Mouse (Mus musculus): ENCODE data around the gene Sox5. TPM values are rescaled to one million over a fixed set of nuclear protein-coding genes. Genes with fewer than 3 reads are reported as not detected.
A peak's percentile ranks its signal among the peaks of the same experiment; 100 is the strongest.

Gene Sox5
- polyA plus RNA-seq, 1 experiment from 2014 or later = 25.8 TPM

DNA sequence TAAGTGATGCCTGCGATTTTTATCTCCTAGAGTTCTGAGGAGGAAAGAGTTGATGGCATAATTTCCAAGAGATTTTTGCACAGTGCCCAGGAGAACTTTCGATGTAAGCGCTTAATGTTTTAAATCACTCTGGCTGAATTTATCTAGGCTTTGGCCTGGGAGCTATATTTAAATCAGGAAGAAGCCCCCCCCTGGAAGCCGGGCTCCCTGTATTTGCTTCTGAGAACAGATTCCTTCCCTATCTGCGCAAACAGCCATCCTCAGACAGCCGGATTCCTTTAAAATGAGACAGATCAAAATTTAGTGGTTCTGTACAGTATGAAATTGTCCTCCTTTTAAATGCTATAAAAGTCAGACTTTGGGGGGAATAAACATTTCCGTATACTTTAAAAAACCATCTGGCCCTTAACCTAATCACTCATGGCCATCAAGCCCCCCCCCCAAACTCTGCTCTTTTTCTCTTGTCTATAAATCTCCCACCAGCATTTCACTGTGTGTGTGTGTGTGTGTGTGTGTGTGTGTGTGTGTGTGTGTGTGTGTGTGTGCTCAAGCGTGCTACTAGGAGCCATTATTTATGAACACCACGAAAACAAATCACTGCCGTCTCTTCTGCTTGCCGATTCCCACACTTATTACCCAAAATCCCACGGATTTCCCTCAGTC lies 1.7 kb downstream of the Sox5 start:
- Histone ChIP-seq H3K27ac (ENCODE audit: low read length) (0 out of 2 replicates have a peak overlapping the region, but pooled peaks have one; percentile 22), H3K36me3 (ENCODE audit: control insufficient read depth, insufficient read depth, low read length) (no peaks in the 10 kb centered on the region), H3K9ac (ENCODE audit: low read length) (peak overlapping the region; percentile 83), H3K9me3 (replicated peaks; ENCODE audit: control insufficient read depth, low read length) (no peaks in the 10 kb centered on the region), H3K4me3 (replicated peaks; ENCODE audit: low read length) (peak overlapping the region; percentile 85), H3K4me2 (ENCODE audit: low read depth, low read length) (peak overlapping the region; percentile 98), H3K27me3 (ENCODE audit: control insufficient read depth, insufficient read depth, low read length) (peaks cover 4% of the 10 kb centered on the region; the same call in 1 of the 2 replicates), H3K4me1 (ENCODE audit: control insufficient read depth, insufficient read depth, low read length) (peaks cover 5% of the 10 kb centered on the region; the same call in 1 of the 2 replicates)
- no peak for ATAC-seq (ENCODE audit: insufficient read depth, low FRiP score)
- 26% methylated on average over 12 of the region's 12 CpGs for WGBS

DNA sequence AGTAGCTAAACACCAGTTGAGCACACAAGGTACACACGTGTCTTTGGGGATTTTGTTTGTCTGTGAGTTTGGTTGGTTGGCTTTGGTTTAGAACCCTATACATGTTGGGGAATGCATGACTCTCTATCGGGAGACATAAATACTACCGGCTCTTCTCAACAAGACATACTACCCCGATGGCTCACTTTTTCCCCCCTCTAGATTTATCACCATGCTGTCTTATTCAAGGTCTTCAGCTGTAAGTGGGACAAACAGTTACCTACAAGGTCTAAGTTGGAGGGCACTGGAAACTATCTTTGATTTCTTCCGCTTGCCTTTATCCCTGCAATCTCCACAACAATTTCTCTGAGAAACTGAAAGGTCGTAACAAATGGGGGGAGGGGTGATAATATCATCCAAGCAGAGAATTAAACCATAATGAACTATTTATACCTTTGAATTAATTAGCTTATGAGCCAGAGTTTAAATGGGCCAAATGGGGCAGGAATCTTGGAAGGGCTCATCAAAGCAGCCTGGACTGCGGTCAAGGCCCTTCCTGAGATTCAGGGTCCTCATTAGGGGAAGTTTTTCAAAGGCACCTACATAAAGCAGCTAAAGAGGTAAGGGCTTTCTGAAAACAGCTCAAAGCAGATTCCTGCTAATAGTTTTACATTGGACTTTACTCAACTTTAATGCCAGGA lies 4.3 kb downstream of the Sox5 start:
- Histone ChIP-seq H3K4me3 (replicated peaks; ENCODE audit: low read length) (no peak overlapping the region), H3K4me2 (ENCODE audit: low read depth, low read length) (no peak overlapping the region), H3K9ac (ENCODE audit: low read length) (no peak overlapping the region), H3K27me3 (ENCODE audit: control insufficient read depth, insufficient read depth, low read length) (no peaks in the 10 kb centered on the region), H3K9me3 (replicated peaks; ENCODE audit: control insufficient read depth, low read length) (no peaks in the 10 kb centered on the region), H3K27ac (ENCODE audit: low read length) (no peak overlapping the region), H3K4me1 (ENCODE audit: control insufficient read depth, insufficient read depth, low read length) (peaks cover 1% of the 10 kb centered on the region; the same call in 1 of the 2 replicates), H3K36me3 (ENCODE audit: control insufficient read depth, insufficient read depth, low read length) (no peaks in the 10 kb centered on the region)
- WGBS = 93% methylated on average over 7 of the region's 7 CpGs
- ATAC-seq (ENCODE audit: insufficient read depth, low FRiP score) = no peak

- Histone ChIP-seq H3K4me1 (ENCODE audit: control insufficient read depth, insufficient read depth, low read length) (peaks cover 6% of the 10 kb centered on the region; the same call in 1 of the 2 replicates), H3K27ac (ENCODE audit: low read length) (no peak overlapping the region), H3K9ac (ENCODE audit: low read length) (no peak overlapping the region), H3K4me3 (replicated peaks; ENCODE audit: low read length) (no peak overlapping the region), H3K4me2 (ENCODE audit: low read depth, low read length) (no peak overlapping the region), H3K9me3 (replicated peaks; ENCODE audit: control insufficient read depth, low read length) (no peaks in the 10 kb centered on the region), H3K27me3 (ENCODE audit: control insufficient read depth, insufficient read depth, low read length) (no peaks in the 10 kb centered on the region), H3K36me3 (ENCODE audit: control insufficient read depth, insufficient read depth, low read length) (no peaks in the 10 kb centered on the region)
- no peak for ATAC-seq (ENCODE audit: insufficient read depth, low FRiP score)
- 90% methylated on average over 6 of the region's 6 CpGs for WGBS
Observed at GRCm38 (mm10) chr6:144773736-144774135, 8.0 kb downstream of the Sox5 start.

DNA sequence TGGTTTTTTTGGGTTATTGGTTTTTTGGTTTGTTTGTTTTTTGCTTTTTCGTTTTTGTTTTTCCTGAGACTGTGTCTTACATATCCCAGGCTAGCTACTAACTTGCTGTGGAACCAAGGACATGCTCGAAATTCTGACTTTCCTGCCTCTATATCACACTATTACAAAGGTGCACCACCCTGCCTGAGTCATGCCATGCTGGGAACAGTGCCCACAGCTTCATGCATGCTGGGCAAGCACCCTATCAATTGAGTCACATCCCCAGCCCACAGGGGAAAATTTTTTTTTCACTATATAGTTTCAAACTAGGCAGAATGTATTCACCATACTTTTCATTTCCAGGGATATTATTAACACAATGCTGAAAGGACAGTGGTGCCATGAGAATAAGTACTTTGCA lies 8.8 kb downstream of the Sox5 start:
- Histone ChIP-seq H3K36me3 (ENCODE audit: control insufficient read depth, insufficient read depth, low read length) (no peaks in the 10 kb centered on the region), H3K9ac (ENCODE audit: low read length) (no peak overlapping the region), H3K27ac (ENCODE audit: low read length) (no peak overlapping the region), H3K4me1 (ENCODE audit: control insufficient read depth, insufficient read depth, low read length) (peaks cover 6% of the 10 kb centered on the region; the same call in 1 of the 2 replicates), H3K27me3 (ENCODE audit: control insufficient read depth, insufficient read depth, low read length) (no peaks in the 10 kb centered on the region), H3K4me2 (ENCODE audit: low read depth, low read length) (no peak overlapping the region), H3K9me3 (replicated peaks; ENCODE audit: control insufficient read depth, low read length) (no peaks in the 10 kb centered on the region), H3K4me3 (replicated peaks; ENCODE audit: low read length) (no peak overlapping the region)
- no peak for ATAC-seq (ENCODE audit: insufficient read depth, low FRiP score)
- 86% methylated on average over 2 of the region's 2 CpGs for WGBS

DNA sequence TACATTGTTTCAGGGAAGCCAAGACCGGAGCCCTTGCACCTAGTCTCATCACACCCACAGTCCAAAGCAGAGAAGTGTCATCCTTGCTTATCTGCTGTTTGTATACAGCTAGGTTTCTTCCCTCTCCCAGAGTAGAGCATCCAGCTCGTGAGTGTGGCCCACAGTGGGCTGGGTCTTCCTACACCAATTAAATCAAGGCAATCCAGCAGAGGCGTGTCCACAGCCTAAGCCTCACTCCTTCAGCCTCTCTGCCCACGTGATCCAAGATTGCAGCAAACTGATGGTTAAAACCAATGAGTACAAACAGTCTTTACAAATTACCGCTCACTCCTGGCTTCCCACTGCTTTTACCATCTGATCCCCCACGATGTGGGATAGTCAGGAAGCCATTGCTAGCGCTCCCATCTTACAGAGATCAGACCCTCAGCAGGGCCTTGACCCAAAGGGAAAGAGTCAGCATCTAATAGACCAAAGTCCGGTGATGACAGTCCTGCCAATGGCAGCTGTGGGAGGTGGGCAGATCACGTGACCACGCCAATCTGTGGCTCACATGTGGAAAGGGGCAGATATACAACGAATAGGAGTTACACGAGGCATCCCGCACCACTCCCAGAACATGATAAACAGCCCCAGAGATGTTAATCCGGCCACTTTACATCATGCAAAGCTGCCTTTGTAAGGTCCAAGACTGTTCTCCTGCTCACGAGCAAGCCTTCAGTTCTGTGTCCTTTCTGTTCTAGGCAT lies 9.4 kb downstream of the Sox5 start:
- H3K36me3 ChIP-seq (ENCODE audit: control insufficient read depth, insufficient read depth, low read length) = no peaks in the 10 kb centered on the region
- peak; percentile 68; the same call in 1 of the 2 replicates for ATAC-seq (ENCODE audit: insufficient read depth, low FRiP score)
- 61% methylated on average over 15 of the region's 15 CpGs for whole genome bisulfite sequencing

DNA sequence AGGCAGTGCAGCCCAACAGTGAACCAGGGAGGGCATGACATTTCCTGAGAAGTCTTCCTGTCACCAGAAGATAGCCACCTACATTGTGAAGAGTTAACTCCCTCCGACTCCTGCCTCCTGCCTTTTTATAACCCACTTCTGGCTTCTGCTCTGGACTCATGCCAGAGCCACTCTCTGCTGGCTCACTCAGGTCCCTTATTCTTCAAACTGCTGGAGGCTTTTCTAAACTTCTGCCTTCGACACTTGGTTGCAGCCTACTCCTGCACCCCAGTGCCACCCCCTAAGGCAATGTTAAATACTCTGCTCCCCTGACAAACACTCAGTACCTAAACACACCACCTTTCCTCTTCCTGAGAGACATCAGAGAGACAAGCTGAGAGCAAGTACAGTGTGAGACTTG lies 12.7 kb downstream of the Sox5 start:
- H3K9me3 ChIP-seq (replicated peaks; ENCODE audit: control insufficient read depth, low read length) = no peaks in the 10 kb centered on the region
- WGBS = 32% methylated on average over 2 of the region's 2 CpGs
- no peak overlapping the region for H3K4me3 ChIP-seq (replicated peaks; ENCODE audit: low read length)
- H3K4me1 ChIP-seq (ENCODE audit: control insufficient read depth, insufficient read depth, low read length) = peaks cover 6% of the 10 kb centered on the region; the same call in 1 of the 2 replicates
- H3K4me2 ChIP-seq (ENCODE audit: low read depth, low read length) = no peak overlapping the region
- no peaks in the 10 kb centered on the region for H3K36me3 ChIP-seq (ENCODE audit: control insufficient read depth, insufficient read depth, low read length)
- no peak; the same call in 1 of the 2 replicates for ATAC-seq (ENCODE audit: insufficient read depth, low FRiP score)
- H3K27me3 ChIP-seq (ENCODE audit: control insufficient read depth, insufficient read depth, low read length) = no peaks in the 10 kb centered on the region
- H3K27ac ChIP-seq (ENCODE audit: low read length) = no peak overlapping the region
- H3K9ac ChIP-seq (ENCODE audit: low read length) = no peak overlapping the region

More for the DNA sequence above, 9.4 kb downstream of the Sox5 start:
- Histone ChIP-seq H3K4me2 (ENCODE audit: low read depth, low read length) (no peak overlapping the region), H3K9ac (ENCODE audit: low read length) (no peak overlapping the region), H3K27me3 (ENCODE audit: control insufficient read depth, insufficient read depth, low read length) (no peaks in the 10 kb centered on the region), H3K4me1 (ENCODE audit: control insufficient read depth, insufficient read depth, low read length) (peaks cover 6% of the 10 kb centered on the region; the same call in 1 of the 2 replicates), H3K27ac (ENCODE audit: low read length) (no peak overlapping the region), H3K9me3 (replicated peaks; ENCODE audit: control insufficient read depth, low read length) (no peaks in the 10 kb centered on the region), H3K4me3 (replicated peaks; ENCODE audit: low read length) (no peak overlapping the region)

GRCm38 (mm10) chr6:144761902-144762301 lies 19.9 kb downstream of the Sox5 start:
- no peak for ATAC-seq (ENCODE audit: insufficient read depth, low FRiP score)
- Histone ChIP-seq H3K4me3 (replicated peaks; ENCODE audit: low read length) (no peak overlapping the region), H3K4me1 (ENCODE audit: control insufficient read depth, insufficient read depth, low read length) (peaks cover 3% of the 10 kb centered on the region; the same call in 1 of the 2 replicates), H3K9me3 (replicated peaks; ENCODE audit: control insufficient read depth, low read length) (no peaks in the 10 kb centered on the region), H3K27ac (ENCODE audit: low read length) (no peak overlapping the region), H3K4me2 (ENCODE audit: low read depth, low read length) (no peak overlapping the region), H3K9ac (ENCODE audit: low read length) (no peak overlapping the region), H3K36me3 (ENCODE audit: control insufficient read depth, insufficient read depth, low read length) (no peaks in the 10 kb centered on the region), H3K27me3 (ENCODE audit: control insufficient read depth, insufficient read depth, low read length) (no peaks in the 10 kb centered on the region)
- WGBS = 56% methylated on average over 12 of the region's 12 CpGs

DNA sequence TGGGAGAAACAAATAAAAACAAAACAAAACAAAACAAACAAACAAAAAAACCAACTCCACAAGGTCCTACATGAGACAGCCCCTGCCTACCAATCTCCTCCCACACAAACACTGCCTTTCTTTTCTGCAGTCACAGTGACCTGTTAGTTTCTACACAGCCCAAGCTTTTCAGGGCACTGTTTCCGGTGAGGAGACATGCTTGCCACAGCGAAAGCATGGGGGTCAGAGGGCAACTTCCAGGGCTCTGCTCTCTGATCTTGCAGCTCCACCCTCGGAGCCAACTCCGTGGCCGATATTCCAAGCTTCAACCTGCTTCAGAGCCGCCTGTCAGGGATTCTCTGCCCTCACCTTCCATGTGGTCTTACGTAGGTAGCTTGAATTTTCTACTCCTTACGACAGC lies 22.6 kb downstream of the Sox5 start:
- no peaks in the 10 kb centered on the region for H3K9me3 ChIP-seq (replicated peaks; ENCODE audit: control insufficient read depth, low read length)
- 46% methylated on average over 8 of the region's 8 CpGs for WGBS
- H3K4me2 ChIP-seq (ENCODE audit: low read depth, low read length) = no peak overlapping the region
- H3K4me3 ChIP-seq (replicated peaks; ENCODE audit: low read length) = no peak overlapping the region
- peaks cover 8% of the 10 kb centered on the region for H3K4me1 ChIP-seq (ENCODE audit: control insufficient read depth, insufficient read depth, low read length)
- H3K27me3 ChIP-seq (ENCODE audit: control insufficient read depth, insufficient read depth, low read length) = no peaks in the 10 kb centered on the region
- H3K36me3 ChIP-seq (ENCODE audit: control insufficient read depth, insufficient read depth, low read length) = no peaks in the 10 kb centered on the region
- no peak for ATAC-seq (ENCODE audit: insufficient read depth, low FRiP score)
- H3K27ac ChIP-seq (ENCODE audit: low read length) = no peak overlapping the region
- no peak overlapping the region for H3K9ac ChIP-seq (ENCODE audit: low read length)

- Histone ChIP-seq H3K4me3 (replicated peaks; ENCODE audit: low read length) (no peak overlapping the region), H3K4me1 (ENCODE audit: control insufficient read depth, insufficient read depth, low read length) (peaks cover 15% of the 10 kb centered on the region), H3K27ac (ENCODE audit: low read length) (no peak overlapping the region), H3K36me3 (ENCODE audit: control insufficient read depth, insufficient read depth, low read length) (no peaks in the 10 kb centered on the region), H3K9me3 (replicated peaks; ENCODE audit: control insufficient read depth, low read length) (no peaks in the 10 kb centered on the region), H3K4me2 (ENCODE audit: low read depth, low read length) (no peak overlapping the region), H3K27me3 (ENCODE audit: control insufficient read depth, insufficient read depth, low read length) (no peaks in the 10 kb centered on the region), H3K9ac (ENCODE audit: low read length) (no peak overlapping the region)
- WGBS = 61% methylated on average over 14 of the region's 14 CpGs
- no peak for ATAC-seq (ENCODE audit: insufficient read depth, low FRiP score)
Observed at GRCm38 (mm10) chr6:144757414-144757813, 24.4 kb downstream of the Sox5 start.

All from stomach, embryonic 16.5 days (tissue).